Mouse (Mus musculus): ENCODE data around the gene C2cd5. TPM values are rescaled to one million over a fixed set of nuclear protein-coding genes. Genes with fewer than 3 reads are reported as not detected.

C2cd5 gene
- polyA plus RNA-seq, 1 experiment from 2014 or later: 7.9 TPM

DNA sequence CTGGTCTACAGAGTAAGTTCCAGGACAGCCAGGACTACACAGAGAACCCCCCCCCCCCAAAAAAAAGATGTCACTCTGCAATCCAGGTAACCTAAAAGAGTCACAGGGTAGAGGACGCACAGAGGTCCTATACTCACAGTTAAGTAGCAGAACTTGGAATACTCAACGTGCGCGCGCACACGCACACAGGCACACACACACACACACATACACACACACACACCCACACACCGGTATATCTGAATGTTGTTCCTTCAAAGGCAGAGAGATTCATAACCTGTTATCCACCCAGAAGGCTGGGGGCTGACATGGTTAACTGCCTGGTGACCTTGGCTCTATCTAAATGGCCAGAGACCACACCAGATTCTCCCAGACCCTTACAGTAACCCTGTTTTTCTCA is 36.7 kb upstream of the C2cd5 start:
- WGBS (ENCODE audit: insufficient replicate concordance): 89% methylated on average over 7 of the region's 7 CpGs

DNA sequence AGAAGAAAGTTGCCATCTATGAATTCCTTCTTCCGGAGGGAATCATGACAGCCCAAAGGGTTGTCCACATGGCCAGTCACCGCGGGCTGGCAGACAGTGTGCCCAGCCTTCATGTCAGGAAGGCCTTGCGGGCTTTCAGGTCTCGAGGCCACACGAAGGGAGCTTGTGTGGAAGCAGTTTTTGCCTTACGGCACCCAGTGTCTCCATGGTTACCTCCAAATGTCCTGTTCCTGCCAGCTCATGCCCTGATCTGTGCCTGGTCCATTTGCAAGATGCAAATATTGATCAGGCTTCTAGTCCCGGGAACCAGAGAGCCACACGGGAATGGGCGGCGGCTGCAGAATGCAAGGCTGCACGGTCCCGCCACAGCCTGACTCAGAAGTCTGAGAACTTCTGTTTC is 35.2 kb upstream of the C2cd5 start:
- no peaks in the 10 kb centered on the region for H3K27me3 ChIP-seq (ENCODE audit: insufficient read depth, low read length)
- no peak for ATAC-seq
- DNase-seq: no peak
- H3K36me3 ChIP-seq (replicated peaks; ENCODE audit: insufficient read depth, low read length): no peaks in the 10 kb centered on the region
- no peak overlapping the region for H3K9ac ChIP-seq (replicated peaks)
- 79% methylated on average over 13 of the region's 13 CpGs for WGBS (ENCODE audit: insufficient replicate concordance)
- no peak overlapping the region for H3K4me3 ChIP-seq (ENCODE audit: low read depth, low read length)
- H3K4me2 ChIP-seq (ENCODE audit: low read depth, low read length): no peak overlapping the region
- H3K27ac ChIP-seq (ENCODE audit: low read depth): no peak overlapping the region
- H3K9me3 ChIP-seq (ENCODE audit: low read length): no peaks in the 10 kb centered on the region
- H3K4me1 ChIP-seq (ENCODE audit: insufficient read depth): no peaks in the 10 kb centered on the region
- no peak for TF ChIP-seq EP300 (IDR thresholded peaks at IDR 0.05; ENCODE audit: low read depth)
- no peak for TF ChIP-seq CTCF (IDR thresholded peaks at IDR 0.05; ENCODE audit: low read depth)

More for the DNA sequence above, 36.7 kb upstream of the C2cd5 start:
- H3K9ac ChIP-seq (replicated peaks): no peak overlapping the region
- no peak for ATAC-seq
- no peak overlapping the region for H3K4me2 ChIP-seq (ENCODE audit: low read depth, low read length)
- H3K4me3 ChIP-seq (ENCODE audit: low read depth, low read length): no peak overlapping the region
- H3K4me1 ChIP-seq (ENCODE audit: insufficient read depth): no peaks in the 10 kb centered on the region
- DNase-seq: no peak
- no peaks in the 10 kb centered on the region for H3K36me3 ChIP-seq (replicated peaks; ENCODE audit: insufficient read depth, low read length)
- H3K27me3 ChIP-seq (ENCODE audit: insufficient read depth, low read length): no peaks in the 10 kb centered on the region
- TF ChIP-seq EP300 (IDR thresholded peaks at IDR 0.05; ENCODE audit: low read depth): no peak
- no peak for TF ChIP-seq CTCF (IDR thresholded peaks at IDR 0.05; ENCODE audit: low read depth)
- H3K27ac ChIP-seq (ENCODE audit: low read depth): no peak overlapping the region
- no peaks in the 10 kb centered on the region for H3K9me3 ChIP-seq (ENCODE audit: low read length)

DNA sequence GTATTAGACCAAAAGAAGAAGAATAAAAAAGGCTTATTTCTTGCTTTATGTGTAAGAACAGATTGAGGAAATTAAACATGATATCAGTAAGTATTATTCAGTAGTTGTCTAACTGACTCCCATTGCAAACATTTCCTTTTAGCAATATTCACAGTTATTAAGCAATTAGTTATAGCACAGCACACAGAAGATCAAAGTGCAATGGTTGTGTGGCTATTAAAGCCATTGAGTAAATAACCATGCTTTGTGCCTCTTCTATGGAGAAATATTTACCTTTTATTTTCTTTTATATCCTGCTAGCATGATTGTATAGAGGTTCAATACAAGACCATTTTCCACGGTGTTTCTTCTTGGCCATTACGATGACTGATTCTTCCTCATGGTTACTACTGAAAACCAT is 33.2 kb upstream of the C2cd5 start:
- Histone ChIP-seq H3K4me3 (ENCODE audit: low read depth, low read length) (no peak overlapping the region), H3K4me1 (ENCODE audit: insufficient read depth) (no peaks in the 10 kb centered on the region), H3K36me3 (replicated peaks; ENCODE audit: insufficient read depth, low read length) (no peaks in the 10 kb centered on the region), H3K9ac (replicated peaks) (no peak overlapping the region), H3K27ac (ENCODE audit: low read depth) (no peak overlapping the region), H3K4me2 (ENCODE audit: low read depth, low read length) (no peak overlapping the region), H3K27me3 (ENCODE audit: insufficient read depth, low read length) (no peaks in the 10 kb centered on the region), H3K9me3 (ENCODE audit: low read length) (no peaks in the 10 kb centered on the region)
- DNase-seq (no peak), ATAC-seq (no peak)
- TF ChIP-seq CTCF (IDR thresholded peaks at IDR 0.05; ENCODE audit: low read depth) (no peak), EP300 (IDR thresholded peaks at IDR 0.05; ENCODE audit: low read depth) (no peak)
- WGBS (ENCODE audit: insufficient replicate concordance): 86% methylated on average over 2 of the region's 2 CpGs

DNA sequence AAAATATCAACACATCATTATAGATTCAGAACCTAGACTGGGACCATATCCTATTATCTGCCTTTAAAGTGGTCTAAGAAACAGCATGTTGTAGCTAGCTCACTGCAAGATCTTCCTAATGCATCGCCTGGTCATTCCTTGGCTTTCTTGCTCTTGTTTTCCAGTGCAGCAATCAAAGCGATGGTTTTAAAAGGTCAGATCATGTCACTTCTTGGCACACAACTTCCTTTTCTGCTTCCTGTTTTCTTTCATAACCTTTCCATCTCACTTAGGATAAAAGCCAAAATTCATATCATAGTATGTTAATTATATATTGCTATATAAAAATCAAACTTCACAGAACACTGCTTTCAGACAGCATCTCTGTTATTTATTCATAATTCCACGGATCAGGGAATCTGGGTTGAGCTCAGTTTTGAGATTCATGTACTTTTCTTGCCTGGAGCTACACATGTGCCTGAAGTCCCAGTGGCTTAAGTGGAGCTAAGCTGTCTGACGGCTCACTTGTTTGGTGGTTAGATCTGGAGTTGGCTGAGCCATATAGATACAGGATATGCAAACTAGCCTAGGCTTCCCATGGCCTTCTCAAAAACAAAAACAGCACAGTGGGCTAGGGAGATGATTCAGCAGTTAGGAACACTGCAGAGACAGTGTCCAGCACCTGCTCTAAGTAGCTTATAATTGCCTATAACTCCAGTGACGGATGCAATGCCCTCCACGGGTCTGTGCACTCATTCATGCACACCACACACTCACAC is 32.1 kb upstream of the C2cd5 start:
- Histone ChIP-seq H3K9me3 (ENCODE audit: low read length) (no peaks in the 10 kb centered on the region), H3K4me2 (ENCODE audit: low read depth, low read length) (no peak overlapping the region), H3K27ac (ENCODE audit: low read depth) (no peak overlapping the region), H3K27me3 (ENCODE audit: insufficient read depth, low read length) (no peaks in the 10 kb centered on the region), H3K36me3 (replicated peaks; ENCODE audit: insufficient read depth, low read length) (no peaks in the 10 kb centered on the region), H3K4me3 (ENCODE audit: low read depth, low read length) (no peak overlapping the region), H3K4me1 (ENCODE audit: insufficient read depth) (no peaks in the 10 kb centered on the region), H3K9ac (replicated peaks) (no peak overlapping the region)
- no peak for ATAC-seq
- DNase-seq: no peak
- WGBS (ENCODE audit: insufficient replicate concordance): 49% methylated on average over 6 of the region's 6 CpGs
- TF ChIP-seq CTCF (IDR thresholded peaks at IDR 0.05; ENCODE audit: low read depth) (no peak), EP300 (IDR thresholded peaks at IDR 0.05; ENCODE audit: low read depth) (no peak)

DNA sequence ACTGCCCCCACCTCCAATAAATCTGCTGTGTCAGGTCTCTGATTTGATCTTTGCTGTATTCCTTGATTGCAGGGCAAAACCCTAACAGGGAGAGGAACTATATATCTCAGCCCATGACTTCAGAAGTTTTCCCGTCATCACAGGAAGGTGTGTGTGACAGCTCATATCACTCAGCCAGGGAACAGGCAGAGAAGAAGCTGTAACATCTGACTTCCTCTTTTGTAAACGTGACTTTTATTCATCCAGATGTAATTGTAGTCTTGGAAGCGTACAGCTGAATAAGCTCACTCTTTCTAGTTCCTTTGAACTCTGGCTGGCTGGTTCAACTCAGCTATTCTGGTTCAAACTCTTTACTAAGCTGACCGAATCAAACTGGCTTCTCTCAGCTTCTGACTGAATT is 30.5 kb upstream of the C2cd5 start:
- Histone ChIP-seq H3K9ac (replicated peaks) (no peak overlapping the region), H3K9me3 (ENCODE audit: low read length) (no peaks in the 10 kb centered on the region), H3K4me3 (ENCODE audit: low read depth, low read length) (no peak overlapping the region), H3K27me3 (ENCODE audit: insufficient read depth, low read length) (no peaks in the 10 kb centered on the region), H3K4me2 (ENCODE audit: low read depth, low read length) (no peak overlapping the region), H3K27ac (ENCODE audit: low read depth) (no peak overlapping the region), H3K4me1 (ENCODE audit: insufficient read depth) (no peaks in the 10 kb centered on the region), H3K36me3 (replicated peaks; ENCODE audit: insufficient read depth, low read length) (no peaks in the 10 kb centered on the region)
- DNase-seq: no peak
- WGBS (ENCODE audit: insufficient replicate concordance): 57% methylated on average over 4 of the region's 4 CpGs
- no peak for ATAC-seq
- TF ChIP-seq CTCF (IDR thresholded peaks at IDR 0.05; ENCODE audit: low read depth): no peak

DNA sequence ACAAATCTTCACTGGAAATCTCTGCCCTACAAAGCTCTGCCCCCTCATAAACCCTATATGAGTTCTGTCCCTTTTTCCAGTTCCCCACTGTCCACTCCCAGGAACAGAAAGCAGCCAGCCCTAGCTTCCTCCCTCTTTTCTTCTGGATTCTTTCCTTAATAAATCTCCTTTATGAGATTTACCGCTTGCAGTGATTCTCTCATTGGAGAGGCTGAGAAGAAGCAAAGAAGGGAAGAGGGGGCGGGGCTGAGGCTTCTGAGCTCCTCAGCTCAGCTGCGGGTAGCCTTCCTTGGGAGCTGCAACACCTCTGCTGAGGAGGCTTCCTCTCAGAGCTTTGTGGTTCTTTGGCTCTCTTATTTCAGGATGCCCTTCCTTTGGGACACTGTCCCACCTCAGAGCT is 30.0 kb upstream of the C2cd5 start:
- no peak for ATAC-seq
- WGBS (ENCODE audit: insufficient replicate concordance): 85% methylated on average over 3 of the region's 3 CpGs
- Histone ChIP-seq H3K4me2 (ENCODE audit: low read depth, low read length) (no peak overlapping the region), H3K9me3 (ENCODE audit: low read length) (no peaks in the 10 kb centered on the region), H3K4me1 (ENCODE audit: insufficient read depth) (no peaks in the 10 kb centered on the region), H3K36me3 (replicated peaks; ENCODE audit: insufficient read depth, low read length) (no peaks in the 10 kb centered on the region), H3K27me3 (ENCODE audit: insufficient read depth, low read length) (no peaks in the 10 kb centered on the region), H3K9ac (replicated peaks) (no peak overlapping the region), H3K4me3 (ENCODE audit: low read depth, low read length) (no peak overlapping the region), H3K27ac (ENCODE audit: low read depth) (no peak overlapping the region)
- TF ChIP-seq CTCF (IDR thresholded peaks at IDR 0.05; ENCODE audit: low read depth): no peak
- TF ChIP-seq EP300 (IDR thresholded peaks at IDR 0.05; ENCODE audit: low read depth): no peak
- no peak for DNase-seq

Measured in liver, postnatal 0 days (tissue).